Mouse (Mus musculus): ENCODE data around the gene Zfp958. TPM values are rescaled to one million over a fixed set of nuclear protein-coding genes. Genes with fewer than 3 reads are reported as not detected.
"Not testable (repeated sequence)": the region's sequence is repeated elsewhere in the genome, so short reads cannot be mapped to it uniquely, and the experiment has no call there.

Gene Zfp958
- polyA plus RNA-seq, 1 experiment from 2014 or later = 19.4 TPM

DNA sequence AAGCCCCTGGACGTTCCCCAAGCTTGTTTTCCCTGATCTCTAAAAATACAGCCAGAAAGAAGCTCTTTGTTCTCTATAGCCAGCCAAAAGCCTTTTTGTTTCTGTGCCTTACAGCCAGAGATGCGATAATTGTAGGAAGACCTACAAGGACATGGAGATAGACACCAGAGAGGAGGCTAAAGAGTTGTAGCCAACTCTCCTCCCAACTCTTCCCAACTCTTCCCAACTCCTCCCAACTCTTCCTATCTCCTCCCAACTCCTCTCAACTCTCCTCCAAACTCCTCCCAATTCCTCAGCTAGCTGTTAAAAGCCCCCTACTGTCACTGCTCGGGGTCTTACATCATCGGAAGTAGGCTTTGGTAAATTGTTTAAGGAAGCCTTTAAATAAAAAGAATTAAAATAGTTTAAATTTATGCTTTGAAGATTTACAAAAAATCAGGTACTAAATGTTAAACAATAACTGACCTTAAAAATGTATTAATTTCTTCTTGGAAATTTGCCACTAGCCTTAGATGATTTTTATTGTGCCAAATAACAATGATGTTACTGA, 1.3 kb upstream of the Zfp958 start:
- not testable (repeated sequence) for H3K36me3 ChIP-seq (replicated peaks; ENCODE audit: control insufficient read depth, insufficient read depth, low read depth, low read length); H3K9me3 ChIP-seq (replicated peaks; ENCODE audit: control insufficient read depth, low read length); DNase-seq (ENCODE audit: low spot score); H3K27me3 ChIP-seq (ENCODE audit: control insufficient read depth, insufficient read depth, low read length); H3K27ac ChIP-seq (replicated peaks; ENCODE audit: low read depth, low read length); H3K4me1 ChIP-seq (ENCODE audit: control insufficient read depth, insufficient read depth, low read length); H3K4me2 ChIP-seq (ENCODE audit: low read depth, low read length); H3K4me3 ChIP-seq (ENCODE audit: low read depth, low read length); ATAC-seq (replicated peaks; ENCODE audit: insufficient number of reproducible peaks, low FRiP score, low TSS enrichment, low read depth); H3K9ac ChIP-seq (replicated peaks; ENCODE audit: low read length)
- WGBS = 77% methylated on average over 4 of the region's 4 CpGs

DNA sequence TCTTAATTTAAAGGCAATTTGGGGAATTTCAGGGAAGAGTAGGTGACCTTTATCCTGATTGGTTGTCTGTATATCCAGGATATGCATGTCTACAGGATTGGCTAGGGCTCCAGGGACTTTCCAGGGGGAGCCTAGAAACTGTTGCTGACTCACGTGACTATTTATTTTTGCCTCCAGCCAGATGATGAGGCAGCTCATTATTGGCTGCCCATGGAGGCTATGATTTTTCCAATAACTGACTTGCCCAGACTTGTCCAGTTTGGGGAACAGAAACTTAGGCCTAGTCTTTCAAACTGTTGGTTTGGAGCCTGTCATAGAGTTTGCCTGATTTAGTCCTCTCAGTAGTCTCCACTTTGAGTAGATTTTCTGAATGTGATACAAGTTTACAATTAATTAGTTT, 14.4 kb downstream of the Zfp958 start:
- H3K27ac ChIP-seq (replicated peaks; ENCODE audit: low read depth, low read length) = no peak overlapping the region
- H3K27me3 ChIP-seq (ENCODE audit: control insufficient read depth, insufficient read depth, low read length) = no peaks in the 10 kb centered on the region
- H3K9ac ChIP-seq (replicated peaks; ENCODE audit: low read length) = no peak overlapping the region
- ATAC-seq (replicated peaks; ENCODE audit: insufficient number of reproducible peaks, low FRiP score, low TSS enrichment, low read depth) (no peak), DNase-seq (ENCODE audit: low spot score) (no peak)
- no peak overlapping the region for H3K4me2 ChIP-seq (ENCODE audit: low read depth, low read length)
- 88% methylated on average over 1 of the region's 1 CpGs for WGBS
- H3K4me1 ChIP-seq (ENCODE audit: control insufficient read depth, insufficient read depth, low read length) = no peaks in the 10 kb centered on the region
- peaks cover 31% of the 10 kb centered on the region for H3K36me3 ChIP-seq (replicated peaks; ENCODE audit: control insufficient read depth, insufficient read depth, low read depth, low read length)
- peaks cover 6% of the 10 kb centered on the region for H3K9me3 ChIP-seq (replicated peaks; ENCODE audit: control insufficient read depth, low read length)
- H3K4me3 ChIP-seq (ENCODE audit: low read depth, low read length) = no peak overlapping the region

DNA sequence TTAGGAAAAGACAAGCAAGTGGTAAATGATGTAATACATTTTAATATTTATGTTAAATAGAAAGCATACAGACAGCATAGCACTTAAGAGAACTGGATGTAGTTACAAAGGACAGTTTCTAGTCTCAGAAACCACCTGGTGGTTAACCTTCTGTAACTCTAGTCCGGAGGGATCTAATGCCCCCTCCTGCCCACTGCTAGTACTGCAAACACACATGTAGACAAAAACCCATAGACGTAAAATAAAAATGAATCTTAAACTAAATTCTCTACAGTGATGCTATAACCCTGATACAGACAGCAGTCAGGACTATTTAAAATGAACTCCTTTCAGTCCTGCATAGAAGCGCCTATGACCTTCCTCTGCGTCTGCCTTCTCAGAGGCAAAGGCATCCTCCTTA, 24.1 kb downstream of the Zfp958 start:
- WGBS = 90% methylated on average over 4 of the region's 4 CpGs
- Histone ChIP-seq H3K4me3 (ENCODE audit: low read depth, low read length) (no peak overlapping the region), H3K4me2 (ENCODE audit: low read depth, low read length) (no peak overlapping the region), H3K4me1 (ENCODE audit: control insufficient read depth, insufficient read depth, low read length) (no peaks in the 10 kb centered on the region), H3K27me3 (ENCODE audit: control insufficient read depth, insufficient read depth, low read length) (no peaks in the 10 kb centered on the region), H3K36me3 (replicated peaks; ENCODE audit: control insufficient read depth, insufficient read depth, low read depth, low read length) (no peaks in the 10 kb centered on the region), H3K9ac (replicated peaks; ENCODE audit: low read length) (no peak overlapping the region), H3K27ac (replicated peaks; ENCODE audit: low read depth, low read length) (no peak overlapping the region), H3K9me3 (replicated peaks; ENCODE audit: control insufficient read depth, low read length) (no peaks in the 10 kb centered on the region)
- ATAC-seq (replicated peaks; ENCODE audit: insufficient number of reproducible peaks, low FRiP score, low TSS enrichment, low read depth) (no peak), DNase-seq (ENCODE audit: low spot score) (no peak)

DNA sequence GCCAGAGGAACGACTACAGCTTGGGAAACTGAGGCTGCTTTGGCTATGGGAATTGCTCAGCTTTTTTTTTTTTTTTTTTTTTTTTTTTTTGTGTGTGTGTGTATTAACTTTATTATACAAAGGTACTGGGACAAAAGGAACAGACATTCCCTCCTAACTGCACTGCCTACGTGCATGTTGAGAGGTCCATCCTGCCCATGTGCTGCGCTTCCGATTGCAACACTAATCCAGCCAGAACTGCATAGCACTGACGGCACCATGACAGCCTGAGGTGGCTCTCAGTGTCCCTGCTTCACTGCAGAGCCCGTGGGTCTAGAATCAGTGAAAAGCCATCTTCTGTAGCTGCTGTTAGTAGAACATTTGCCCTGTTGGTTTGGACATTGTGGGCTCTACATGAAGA, 30.0 kb downstream of the Zfp958 start:
- H3K9ac ChIP-seq (replicated peaks; ENCODE audit: low read length); H3K27me3 ChIP-seq (ENCODE audit: control insufficient read depth, insufficient read depth, low read length); H3K36me3 ChIP-seq (replicated peaks; ENCODE audit: control insufficient read depth, insufficient read depth, low read depth, low read length); H3K4me2 ChIP-seq (ENCODE audit: low read depth, low read length); H3K4me1 ChIP-seq (ENCODE audit: control insufficient read depth, insufficient read depth, low read length); H3K4me3 ChIP-seq (ENCODE audit: low read depth, low read length); ATAC-seq (replicated peaks; ENCODE audit: insufficient number of reproducible peaks, low FRiP score, low TSS enrichment, low read depth); H3K9me3 ChIP-seq (replicated peaks; ENCODE audit: control insufficient read depth, low read length); H3K27ac ChIP-seq (replicated peaks; ENCODE audit: low read depth, low read length); DNase-seq (ENCODE audit: low spot score): not testable (repeated sequence)
- WGBS = 88% methylated on average over 6 of the region's 6 CpGs

DNA sequence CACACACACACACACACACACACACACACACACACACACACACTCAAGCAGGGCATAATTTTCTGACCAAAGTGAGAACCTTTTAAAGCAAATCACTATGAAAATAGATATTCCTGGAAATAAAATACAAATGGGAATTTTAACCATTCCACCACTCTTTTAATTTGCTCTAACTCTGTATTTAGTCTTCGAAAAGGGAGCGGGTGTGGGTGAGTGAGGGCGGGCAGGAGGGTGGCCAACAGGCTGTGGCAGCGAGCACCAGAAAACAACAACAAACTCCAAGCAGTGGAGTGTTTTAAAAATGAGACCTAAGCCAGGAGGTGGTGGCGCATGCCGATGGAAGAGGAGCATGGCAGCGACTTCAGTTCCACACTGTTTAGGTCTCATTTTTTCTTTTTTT, 43.6 kb downstream of the Zfp958 start:
- Histone ChIP-seq H3K36me3 (replicated peaks; ENCODE audit: control insufficient read depth, insufficient read depth, low read depth, low read length) (no peaks in the 10 kb centered on the region), H3K4me1 (ENCODE audit: control insufficient read depth, insufficient read depth, low read length) (no peaks in the 10 kb centered on the region), H3K27me3 (ENCODE audit: control insufficient read depth, insufficient read depth, low read length) (no peaks in the 10 kb centered on the region), H3K27ac (replicated peaks; ENCODE audit: low read depth, low read length) (no peak overlapping the region), H3K4me2 (ENCODE audit: low read depth, low read length) (no peak overlapping the region), H3K9ac (replicated peaks; ENCODE audit: low read length) (no peak overlapping the region), H3K9me3 (replicated peaks; ENCODE audit: control insufficient read depth, low read length) (no peaks in the 10 kb centered on the region), H3K4me3 (ENCODE audit: low read depth, low read length) (no peak overlapping the region)
- WGBS = 92% methylated on average over 7 of the region's 7 CpGs
- ATAC-seq (replicated peaks; ENCODE audit: insufficient number of reproducible peaks, low FRiP score, low TSS enrichment, low read depth) (no peak), DNase-seq (ENCODE audit: low spot score) (peak; percentile 76)

DNA sequence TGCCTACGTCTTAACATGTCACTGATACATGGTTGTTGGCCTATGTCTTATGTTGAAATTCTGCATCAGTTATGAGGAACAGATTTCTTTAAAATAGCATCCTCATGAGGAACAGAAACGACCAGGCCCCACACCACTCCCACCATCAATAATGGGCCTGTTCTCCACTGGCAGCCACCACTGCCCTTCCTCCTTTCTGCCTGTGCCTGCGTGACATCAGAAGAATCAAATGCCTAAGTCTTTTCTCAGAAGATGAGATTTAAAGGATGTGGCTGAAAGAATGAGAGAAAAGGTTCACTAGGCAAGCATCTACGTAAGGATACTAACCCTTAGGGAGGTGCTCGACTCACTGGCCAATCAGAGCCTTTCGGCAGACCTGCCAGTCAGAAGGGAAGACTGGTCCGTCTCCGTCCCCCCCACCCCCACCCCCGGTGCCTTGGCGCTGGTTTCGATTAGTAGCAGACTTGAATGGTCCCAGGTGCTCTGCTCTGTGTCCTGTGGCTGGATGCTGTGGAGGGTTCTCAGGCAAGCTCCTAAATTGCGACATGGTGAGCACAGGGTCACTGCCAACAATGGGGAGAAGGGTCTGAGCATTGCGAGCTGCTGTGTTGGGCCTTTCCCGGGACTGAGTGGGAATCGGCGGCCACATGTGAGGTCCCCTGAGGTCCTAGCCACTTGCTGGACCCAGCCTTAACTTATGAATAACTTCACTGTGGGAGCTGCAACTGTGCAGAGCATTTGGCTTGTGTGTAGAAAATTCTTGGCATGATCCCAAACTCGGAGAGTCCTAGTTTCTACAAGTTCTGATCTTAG, 62.4 kb downstream of the Zfp958 start:
- WGBS = 83% methylated on average over 17 of the region's 17 CpGs
- Histone ChIP-seq H3K9me3 (replicated peaks; ENCODE audit: control insufficient read depth, low read length) (no peaks in the 10 kb centered on the region; the same call in 1 of the 2 replicates), H3K4me2 (ENCODE audit: low read depth, low read length) (no peak overlapping the region), H3K27me3 (ENCODE audit: control insufficient read depth, insufficient read depth, low read length) (no peaks in the 10 kb centered on the region), H3K4me3 (ENCODE audit: low read depth, low read length) (no peak overlapping the region), H3K36me3 (replicated peaks; ENCODE audit: control insufficient read depth, insufficient read depth, low read depth, low read length) (no peaks in the 10 kb centered on the region), H3K9ac (replicated peaks; ENCODE audit: low read length) (no peak overlapping the region), H3K27ac (replicated peaks; ENCODE audit: low read depth, low read length) (no peak overlapping the region), H3K4me1 (ENCODE audit: control insufficient read depth, insufficient read depth, low read length) (no peaks in the 10 kb centered on the region)
- DNase-seq (ENCODE audit: low spot score) (no peak), ATAC-seq (replicated peaks; ENCODE audit: insufficient number of reproducible peaks, low FRiP score, low TSS enrichment, low read depth) (no peak)

DNA sequence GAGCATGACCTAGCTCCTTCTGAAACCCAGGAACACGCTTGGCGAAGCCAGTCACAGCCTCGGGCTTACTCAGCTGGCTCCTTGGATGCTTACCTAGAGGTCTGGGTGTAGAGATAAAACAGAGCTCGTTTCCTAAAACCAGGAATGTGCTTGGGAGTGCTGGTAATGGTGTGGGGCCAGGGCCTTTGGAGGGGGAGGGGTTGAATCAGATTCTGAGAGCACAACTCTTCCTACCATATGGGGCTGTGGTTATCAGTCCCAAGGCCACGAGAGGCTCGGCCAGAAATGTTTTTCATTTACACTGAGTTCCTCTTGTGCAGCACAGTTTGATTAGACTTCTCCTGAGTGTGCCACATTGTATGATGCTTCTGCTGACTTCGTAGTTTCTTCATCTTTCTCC, 63.6 kb downstream of the Zfp958 start:
- H3K4me3 ChIP-seq (ENCODE audit: low read depth, low read length) = peak overlapping the region; percentile 56; the same call in 1 of the 2 replicates
- no peaks in the 10 kb centered on the region for H3K36me3 ChIP-seq (replicated peaks; ENCODE audit: control insufficient read depth, insufficient read depth, low read depth, low read length)
- peak overlapping the region; percentile 56 for H3K4me2 ChIP-seq (ENCODE audit: low read depth, low read length)
- H3K27ac ChIP-seq (replicated peaks; ENCODE audit: low read depth, low read length) = no peak overlapping the region
- WGBS = 90% methylated on average over 7 of the region's 7 CpGs
- no peak overlapping the region for H3K9ac ChIP-seq (replicated peaks; ENCODE audit: low read length)
- no peaks in the 10 kb centered on the region for H3K4me1 ChIP-seq (ENCODE audit: control insufficient read depth, insufficient read depth, low read length)
- DNase-seq (ENCODE audit: low spot score) = no peak
- ATAC-seq (replicated peaks; ENCODE audit: insufficient number of reproducible peaks, low FRiP score, low TSS enrichment, low read depth) = no peak
- H3K9me3 ChIP-seq (replicated peaks; ENCODE audit: control insufficient read depth, low read length) = no peaks in the 10 kb centered on the region; the same call in 1 of the 2 replicates
- H3K27me3 ChIP-seq (ENCODE audit: control insufficient read depth, insufficient read depth, low read length) = no peaks in the 10 kb centered on the region

All from embryonic facial prominence, embryonic 11.5 days (tissue).